Mouse (Mus musculus): ENCODE data around the gene Caln1. TPM values are rescaled to one million over a fixed set of nuclear protein-coding genes. Genes with fewer than 3 reads are reported as not detected.
A peak's percentile ranks its signal among the peaks of the same experiment; 100 is the strongest.

The Caln1 gene
- polyA plus RNA-seq, 1 experiment from 2014 or later, result 10.1 TPM

DNA sequence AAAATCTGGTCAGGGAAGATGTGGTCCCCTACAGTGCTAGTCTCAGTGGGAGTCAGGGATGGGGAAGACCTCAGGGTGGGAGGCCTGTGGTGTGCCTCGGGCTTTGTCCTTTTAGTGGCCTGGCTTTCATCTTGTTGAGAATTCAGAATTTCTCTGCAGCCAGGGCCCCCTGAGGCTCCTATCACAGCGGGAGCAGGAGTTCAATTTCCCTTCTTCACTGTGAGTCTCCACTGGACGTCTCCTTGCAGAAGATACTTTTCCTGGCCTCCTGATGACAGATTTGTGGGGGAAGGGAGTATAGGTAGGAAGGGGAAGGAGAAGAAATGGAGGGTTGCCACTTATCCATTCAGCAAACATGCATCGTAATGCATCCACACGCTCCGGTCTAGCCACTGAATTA, 441.1 kb downstream of the Caln1 start:
- H3K4me3 ChIP-seq, result no peak overlapping the region
- no peak overlapping the region for H3K9ac ChIP-seq
- H3K9me3 ChIP-seq, result 0 out of 2 replicates have a peak, but pooled peaks cover 7% of the 10 kb centered on the region
- no peaks in the 10 kb centered on the region; the same call in 1 of the 2 replicates for H3K4me1 ChIP-seq (replicated peaks)
- no peak overlapping the region for H3K4me2 ChIP-seq
- no peaks in the 10 kb centered on the region for H3K36me3 ChIP-seq
- WGBS, result 22% methylated on average over 6 of the region's 6 CpGs
- no peak for ATAC-seq (ENCODE audit: low FRiP score)
- no peak overlapping the region for H3K27ac ChIP-seq
- H3K27me3 ChIP-seq, result no peaks in the 10 kb centered on the region

DNA sequence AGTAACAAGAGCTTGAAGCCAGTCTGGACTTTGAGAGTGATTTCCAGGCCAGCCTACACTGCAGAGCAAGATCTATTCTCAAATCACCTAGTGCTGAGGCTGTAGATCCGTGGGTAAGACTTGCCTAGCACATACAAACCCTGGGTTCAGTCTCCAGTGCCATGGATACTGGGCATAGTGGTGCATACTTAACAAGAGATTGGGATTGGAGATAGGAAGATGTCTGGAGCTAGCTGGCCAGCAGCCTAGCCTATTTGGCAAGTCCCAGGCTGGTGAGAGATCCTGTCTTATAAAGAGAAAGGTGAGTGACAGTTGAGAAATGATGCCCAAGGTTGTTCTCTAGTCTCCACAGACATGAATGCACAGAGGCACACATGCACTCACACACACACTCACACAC, 441.6 kb downstream of the Caln1 start:
- WGBS, result 26% methylated on average over 1 of the region's 1 CpGs

DNA sequence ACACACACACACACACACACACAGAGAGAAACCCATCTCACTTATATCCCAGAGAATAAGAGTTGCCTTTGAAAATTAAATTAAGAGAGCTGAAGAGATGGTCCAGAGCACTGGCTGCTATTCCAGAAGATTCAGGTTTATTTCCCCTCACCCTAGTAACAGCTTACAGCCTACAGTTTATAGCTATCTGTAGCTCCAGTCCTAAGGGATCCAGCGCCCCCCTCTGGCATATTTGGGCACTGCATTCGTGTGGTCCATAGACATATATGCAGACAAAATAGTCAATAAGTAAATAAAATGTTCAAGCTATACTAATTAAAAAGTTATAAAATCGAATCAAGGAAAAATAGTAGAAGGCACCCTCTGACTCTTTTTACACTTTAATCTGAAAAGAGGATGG, 442.0 kb downstream of the Caln1 start:
- Histone ChIP-seq H3K27ac (no peak overlapping the region), H3K36me3 (no peaks in the 10 kb centered on the region), H3K4me1 (replicated peaks) (no peaks in the 10 kb centered on the region; the same call in 1 of the 2 replicates), H3K27me3 (no peaks in the 10 kb centered on the region), H3K9me3 (0 out of 2 replicates have a peak, but pooled peaks cover 7% of the 10 kb centered on the region), H3K4me2 (no peak overlapping the region), H3K9ac (no peak overlapping the region), H3K4me3 (no peak overlapping the region)
- no peak for ATAC-seq (ENCODE audit: low FRiP score)
- 39% methylated on average over 3 of the region's 3 CpGs for WGBS

More for the DNA sequence above, 441.6 kb downstream of the Caln1 start:
- no peak overlapping the region for H3K4me3 ChIP-seq
- H3K4me2 ChIP-seq, result no peak overlapping the region
- no peaks in the 10 kb centered on the region for H3K27me3 ChIP-seq
- H3K36me3 ChIP-seq, result no peaks in the 10 kb centered on the region
- no peak overlapping the region for H3K9ac ChIP-seq
- 0 out of 2 replicates have a peak, but pooled peaks cover 7% of the 10 kb centered on the region for H3K9me3 ChIP-seq
- no peaks in the 10 kb centered on the region; the same call in 1 of the 2 replicates for H3K4me1 ChIP-seq (replicated peaks)
- no peak for ATAC-seq (ENCODE audit: low FRiP score)
- H3K27ac ChIP-seq, result no peak overlapping the region

DNA sequence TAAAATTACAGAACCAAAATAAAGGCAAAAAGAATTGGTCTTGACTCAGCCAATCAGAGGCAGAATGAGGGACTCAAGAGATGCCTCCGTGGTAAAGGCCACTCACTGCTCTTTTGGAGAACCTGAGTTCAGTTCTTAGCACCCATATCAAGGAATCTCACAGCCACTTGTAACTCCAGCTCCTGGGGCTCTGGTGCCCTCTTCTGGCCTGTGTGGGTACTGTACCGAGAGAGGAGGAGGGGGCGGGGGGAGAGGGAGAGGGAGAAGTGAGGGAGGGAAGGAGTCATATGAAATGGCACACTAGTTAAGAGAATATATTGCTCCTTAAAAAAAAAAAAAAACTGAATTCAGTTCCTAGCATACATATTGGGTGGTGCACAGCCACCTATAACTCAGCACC, 442.7 kb downstream of the Caln1 start:
- Histone ChIP-seq H3K36me3 (no peaks in the 10 kb centered on the region), H3K4me1 (replicated peaks) (no peaks in the 10 kb centered on the region; the same call in 1 of the 2 replicates), H3K4me3 (no peak overlapping the region), H3K9ac (no peak overlapping the region), H3K27me3 (no peaks in the 10 kb centered on the region), H3K27ac (no peak overlapping the region), H3K9me3 (0 out of 2 replicates have a peak, but pooled peaks cover 7% of the 10 kb centered on the region), H3K4me2 (no peak overlapping the region)
- WGBS, result 90% methylated on average over 3 of the region's 3 CpGs
- ATAC-seq (ENCODE audit: low FRiP score), result no peak

DNA sequence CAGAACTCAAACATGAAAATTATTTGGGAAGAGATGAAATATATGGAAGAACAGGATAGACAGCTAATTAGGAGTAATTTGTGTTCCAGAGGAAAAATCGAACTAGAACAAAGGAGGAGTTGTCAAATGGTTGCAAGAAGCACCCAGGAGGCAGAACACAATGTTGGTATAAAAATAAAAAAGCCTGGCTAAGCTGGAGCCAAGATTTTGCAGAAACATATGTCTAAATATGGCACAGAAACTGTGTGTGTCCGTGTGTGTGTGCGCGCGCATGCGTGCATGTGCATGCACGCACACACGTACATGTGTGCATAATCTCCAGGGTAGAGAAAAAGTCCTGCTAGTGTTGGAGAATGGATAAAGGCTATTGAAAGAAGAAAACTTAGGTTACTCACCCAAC, 443.3 kb downstream of the Caln1 start:
- WGBS, result 95% methylated on average over 8 of the region's 8 CpGs
- H3K4me1 ChIP-seq (replicated peaks), result no peaks in the 10 kb centered on the region; the same call in 1 of the 2 replicates
- no peak overlapping the region for H3K27ac ChIP-seq
- no peak overlapping the region for H3K4me2 ChIP-seq
- H3K27me3 ChIP-seq, result no peaks in the 10 kb centered on the region
- ATAC-seq (ENCODE audit: low FRiP score), result no peak
- no peaks in the 10 kb centered on the region for H3K36me3 ChIP-seq
- H3K9me3 ChIP-seq, result 0 out of 2 replicates have a peak, but pooled peaks cover 7% of the 10 kb centered on the region
- H3K9ac ChIP-seq, result no peak overlapping the region
- H3K4me3 ChIP-seq, result no peak overlapping the region

DNA sequence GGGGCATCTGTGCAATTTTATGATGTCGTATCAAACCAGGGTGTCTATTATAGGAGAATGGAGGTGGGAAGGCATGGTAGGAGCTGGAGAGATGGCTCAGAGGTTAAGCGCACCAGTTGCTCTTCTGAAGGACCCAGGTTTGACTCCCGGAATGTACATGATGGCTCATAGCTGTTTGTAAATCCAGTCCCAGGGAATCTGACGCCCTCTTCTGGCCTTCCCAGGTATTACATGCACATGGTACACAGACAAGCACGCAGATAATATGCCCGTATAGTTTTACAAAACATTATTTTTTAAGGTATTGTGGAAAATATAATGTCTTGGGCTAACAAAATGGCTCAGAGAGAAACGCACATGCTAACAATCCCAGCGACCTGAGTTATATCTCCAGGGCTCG, 443.8 kb downstream of the Caln1 start:
- H3K4me3 ChIP-seq, result no peak overlapping the region
- no peak for ATAC-seq (ENCODE audit: low FRiP score)
- 0 out of 2 replicates have a peak, but pooled peaks cover 7% of the 10 kb centered on the region for H3K9me3 ChIP-seq
- no peaks in the 10 kb centered on the region; the same call in 1 of the 2 replicates for H3K4me1 ChIP-seq (replicated peaks)
- 91% methylated on average over 9 of the region's 9 CpGs for WGBS
- H3K27me3 ChIP-seq, result no peaks in the 10 kb centered on the region
- H3K4me2 ChIP-seq, result no peak overlapping the region
- H3K36me3 ChIP-seq, result no peaks in the 10 kb centered on the region
- no peak overlapping the region for H3K27ac ChIP-seq
- no peak overlapping the region for H3K9ac ChIP-seq

DNA sequence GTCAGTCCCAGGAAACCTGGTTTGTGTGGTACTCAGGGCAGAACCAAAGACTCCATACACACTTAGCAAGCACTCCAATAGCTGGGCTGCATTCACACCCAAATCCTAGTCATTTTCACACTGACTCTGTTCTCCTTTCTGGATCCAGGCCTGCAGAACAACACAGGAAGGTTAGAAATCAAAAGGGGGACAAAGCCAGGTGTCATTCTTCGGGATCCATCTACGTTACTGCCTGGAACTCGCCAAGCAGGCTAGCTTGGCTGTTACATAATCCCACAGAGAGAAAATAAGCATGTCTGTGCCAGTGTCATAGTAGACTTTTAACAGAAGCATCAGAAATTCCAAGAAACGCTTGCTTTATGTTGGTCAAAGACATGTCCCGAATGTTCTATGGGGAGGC, 446.1 kb downstream of the Caln1 start:
- ATAC-seq (ENCODE audit: low FRiP score), result no peak
- no peaks in the 10 kb centered on the region; the same call in 1 of the 2 replicates for H3K4me1 ChIP-seq (replicated peaks)
- no peak overlapping the region for H3K9ac ChIP-seq
- 92% methylated on average over 5 of the region's 5 CpGs for WGBS
- no peaks in the 10 kb centered on the region for H3K27me3 ChIP-seq
- no peaks in the 10 kb centered on the region for H3K9me3 ChIP-seq
- H3K36me3 ChIP-seq, result no peaks in the 10 kb centered on the region
- H3K4me3 ChIP-seq, result no peak overlapping the region
- H3K27ac ChIP-seq, result no peak overlapping the region
- no peak overlapping the region for H3K4me2 ChIP-seq

DNA sequence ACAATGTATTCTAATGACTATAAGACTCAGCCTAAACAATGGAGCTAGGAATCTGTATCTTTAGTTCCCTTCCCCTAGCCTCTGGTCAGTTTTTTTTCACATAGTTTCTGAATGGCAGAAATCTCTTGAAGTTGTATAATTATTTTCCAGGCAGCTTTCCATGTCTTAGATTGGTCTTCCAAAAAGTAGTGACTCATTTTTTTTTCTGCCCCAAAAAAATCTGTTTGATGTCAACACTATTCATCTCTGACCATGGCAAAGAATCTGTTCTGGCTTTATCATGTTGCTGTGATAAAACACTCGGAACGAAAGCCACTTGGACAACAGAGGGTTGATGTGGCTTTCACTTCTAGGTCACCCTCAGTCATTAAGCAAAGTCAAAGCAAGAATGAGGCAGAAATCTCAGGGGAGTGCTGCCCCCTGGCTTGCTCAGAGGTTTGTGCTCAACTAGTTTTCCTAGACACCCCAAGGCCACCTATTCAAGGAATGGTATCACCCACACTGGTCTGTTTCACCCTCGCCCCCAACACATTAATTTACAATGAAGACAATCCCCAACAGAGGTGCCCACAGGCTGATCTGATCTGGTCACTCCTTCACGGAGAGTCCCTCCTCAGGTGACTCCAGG, 450.9 kb downstream of the Caln1 start:
- no peaks in the 10 kb centered on the region for H3K9me3 ChIP-seq
- H3K27me3 ChIP-seq, result no peaks in the 10 kb centered on the region
- no peaks in the 10 kb centered on the region for H3K36me3 ChIP-seq
- H3K4me3 ChIP-seq, result no peak overlapping the region
- no peak overlapping the region for H3K27ac ChIP-seq
- H3K4me1 ChIP-seq (replicated peaks), result no peaks in the 10 kb centered on the region
- ATAC-seq (ENCODE audit: low FRiP score), result no peak
- no peak overlapping the region for H3K9ac ChIP-seq
- WGBS, result 71% methylated on average over 4 of the region's 4 CpGs
- no peak overlapping the region for H3K4me2 ChIP-seq

DNA sequence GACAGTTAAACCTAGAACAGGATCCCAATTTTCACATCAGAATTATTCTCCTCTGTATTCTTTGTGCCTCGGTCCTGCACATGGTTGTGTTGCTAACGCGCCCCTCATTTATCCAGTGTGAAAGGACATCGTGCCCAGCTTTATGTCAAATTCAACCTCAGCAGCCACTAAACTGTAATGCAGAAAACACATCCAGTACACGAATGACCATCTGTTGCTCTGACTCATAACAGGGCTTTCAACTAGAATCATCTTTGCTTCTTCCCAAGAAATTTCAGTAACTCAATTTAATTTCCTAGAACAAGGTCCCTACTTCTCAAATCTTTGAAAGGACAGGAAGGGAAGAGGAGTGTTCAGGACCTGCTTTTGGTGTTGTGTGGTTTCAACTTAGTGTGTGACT, 451.4 kb downstream of the Caln1 start:
- Histone ChIP-seq H3K27ac (no peak overlapping the region), H3K9ac (no peak overlapping the region), H3K27me3 (no peaks in the 10 kb centered on the region), H3K4me2 (no peak overlapping the region), H3K36me3 (no peaks in the 10 kb centered on the region), H3K4me1 (replicated peaks) (no peaks in the 10 kb centered on the region), H3K4me3 (no peak overlapping the region), H3K9me3 (no peaks in the 10 kb centered on the region)
- no peak for ATAC-seq (ENCODE audit: low FRiP score)
- WGBS, result 93% methylated on average over 5 of the region's 5 CpGs

DNA sequence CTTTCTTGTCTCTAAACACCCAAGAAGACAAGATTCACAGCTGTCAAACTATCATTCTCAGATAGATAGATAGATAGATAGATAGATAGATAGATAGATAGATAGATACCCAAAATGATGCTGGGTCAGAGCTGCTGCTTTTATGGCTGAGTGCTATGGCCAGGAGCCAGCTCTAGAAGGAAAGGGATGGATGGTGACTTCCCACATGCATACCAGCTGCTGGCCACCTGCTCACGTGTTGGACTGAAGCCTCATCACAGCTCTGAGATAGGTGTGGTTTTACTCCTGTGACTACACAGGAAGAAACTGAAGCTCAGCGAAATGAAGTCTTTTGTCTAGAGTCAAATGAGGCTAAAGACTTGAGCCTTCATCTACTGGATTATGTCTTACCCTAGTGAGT, 456.5 kb downstream of the Caln1 start:
- no peak overlapping the region for H3K4me3 ChIP-seq
- H3K9ac ChIP-seq, result no peak overlapping the region
- H3K9me3 ChIP-seq, result 0 out of 2 replicates have a peak, but pooled peaks cover 4% of the 10 kb centered on the region
- no peaks in the 10 kb centered on the region for H3K4me1 ChIP-seq (replicated peaks)
- 86% methylated on average over 2 of the region's 2 CpGs for WGBS
- no peak overlapping the region for H3K4me2 ChIP-seq
- H3K27ac ChIP-seq, result no peak overlapping the region
- no peak for ATAC-seq (ENCODE audit: low FRiP score)
- no peaks in the 10 kb centered on the region for H3K27me3 ChIP-seq
- H3K36me3 ChIP-seq, result no peaks in the 10 kb centered on the region

DNA sequence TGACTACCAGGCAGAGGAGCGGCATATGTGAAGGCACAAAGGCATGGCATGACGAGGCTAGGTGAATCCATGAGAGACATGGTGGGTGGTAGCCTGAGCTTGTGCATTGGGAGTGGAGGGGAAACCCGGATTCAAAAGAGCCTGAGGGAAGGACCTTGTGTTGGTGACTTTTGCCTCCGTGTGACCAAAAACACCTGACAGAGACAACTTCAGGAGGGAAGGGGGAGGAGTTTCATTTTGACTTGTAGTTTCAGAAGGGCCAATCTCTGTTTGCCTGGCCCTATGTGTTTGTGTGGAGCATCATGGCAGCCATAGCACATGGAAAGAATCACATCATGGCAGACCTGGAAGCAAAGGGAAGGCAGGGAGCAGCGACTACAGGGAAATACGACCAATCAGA, 479.3 kb downstream of the Caln1 start:
- 92% methylated on average over 6 of the region's 6 CpGs for WGBS
- Histone ChIP-seq H3K27me3 (no peaks in the 10 kb centered on the region), H3K9me3 (no peaks in the 10 kb centered on the region), H3K9ac (no peak overlapping the region), H3K36me3 (no peaks in the 10 kb centered on the region), H3K4me2 (no peak overlapping the region), H3K4me3 (no peak overlapping the region), H3K4me1 (replicated peaks) (peaks cover 4% of the 10 kb centered on the region), H3K27ac (no peak overlapping the region)
- no peak for ATAC-seq (ENCODE audit: low FRiP score)

DNA sequence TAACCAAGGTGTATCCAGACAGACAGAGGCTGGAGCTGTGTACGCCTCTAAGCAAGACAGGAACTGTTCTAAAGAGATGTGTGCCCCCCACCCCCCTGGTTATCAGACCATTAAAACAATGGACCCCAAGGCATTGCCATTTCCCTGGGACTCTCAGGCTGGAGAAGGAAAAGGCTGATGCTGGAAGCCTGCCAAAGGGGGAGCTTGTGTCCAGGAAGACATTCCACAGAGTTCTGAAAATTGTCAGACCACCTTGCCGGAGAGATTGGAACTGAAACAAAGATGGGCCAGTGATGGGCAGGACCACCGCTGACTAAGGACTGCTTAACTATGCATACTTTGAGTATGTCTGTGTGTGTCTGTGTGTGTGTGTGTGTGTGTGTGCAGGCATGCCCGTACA, 480.4 kb downstream of the Caln1 start:
- Histone ChIP-seq H3K9ac (no peak overlapping the region), H3K9me3 (no peaks in the 10 kb centered on the region), H3K27me3 (no peaks in the 10 kb centered on the region), H3K36me3 (no peaks in the 10 kb centered on the region), H3K4me3 (no peak overlapping the region), H3K4me1 (replicated peaks) (peaks cover 4% of the 10 kb centered on the region), H3K4me2 (no peak overlapping the region), H3K27ac (no peak overlapping the region)
- no peak for ATAC-seq (ENCODE audit: low FRiP score)
- WGBS, result 72% methylated on average over 4 of the region's 4 CpGs

DNA sequence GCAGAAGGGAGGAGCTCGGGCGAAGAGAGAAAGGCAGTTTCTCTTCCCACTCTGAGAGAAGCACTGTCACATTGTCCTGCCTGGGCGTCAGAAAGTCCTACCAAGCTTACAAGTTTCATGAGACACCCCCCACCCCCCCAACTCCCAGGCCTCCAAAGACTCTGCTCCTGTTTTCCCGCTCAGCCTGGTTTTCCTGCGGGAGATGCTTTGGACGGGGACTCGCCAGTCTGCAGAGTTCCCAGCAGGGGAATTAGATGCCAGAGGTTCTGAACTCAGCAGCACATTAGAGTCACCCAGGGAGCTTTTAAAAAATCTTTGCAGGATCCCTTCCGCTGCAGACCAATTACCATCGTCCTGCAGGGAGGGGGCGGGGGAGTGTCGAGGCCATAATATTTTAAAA, 482.9 kb downstream of the Caln1 start:
- Histone ChIP-seq H3K4me2 (peak overlapping the region; percentile 28; the same call in 1 of the 2 replicates), H3K9me3 (no peaks in the 10 kb centered on the region), H3K27ac (no peak overlapping the region), H3K9ac (no peak overlapping the region), H3K4me1 (replicated peaks) (peaks cover 4% of the 10 kb centered on the region), H3K36me3 (no peaks in the 10 kb centered on the region), H3K4me3 (0 out of 2 replicates have a peak overlapping the region, but pooled peaks have one; percentile 4), H3K27me3 (0 out of 2 replicates have a peak, but pooled peaks cover 3% of the 10 kb centered on the region)
- WGBS, result 6% methylated on average over 11 of the region's 11 CpGs
- ATAC-seq (ENCODE audit: low FRiP score), result no peak
